Comparison of ENCODE assay signal across 8 mouse cellular contexts in genomic region chr11:72041290-72041767, GRCm38 (mm10). TPM values are rescaled to one million over a fixed set of nuclear protein-coding genes. Genes with fewer than 3 reads are reported as not detected.
DNase-seq lines count a peak whose midpoint lies in the region; ATAC-seq and TF ChIP-seq lines count a peak whose summit lies in the region.

No protein-coding gene starts in this region.

- H3K27ac ChIP-seq in liver, adult 2 months (replicated peaks; ENCODE audit: insufficient read depth, low read depth, low read length) = no peak overlapping the region
- H3K27ac ChIP-seq in embryonic facial prominence, embryonic 12.5 days = peak overlapping the region; percentile 81
- H3K27ac ChIP-seq in hindbrain, postnatal 0 days = no peak overlapping the region

- peak overlapping the region; percentile 87 for H3K4me2 ChIP-seq in embryonic facial prominence, embryonic 12.5 days (replicated peaks)
- H3K4me2 ChIP-seq in hindbrain, postnatal 0 days (ENCODE audit: low read depth, low read length) = peak overlapping the region; percentile 98
- peak overlapping the region; percentile 89 for H3K4me2 ChIP-seq in myocyte (ENCODE audit: low read depth)

- TF ChIP-seq CTCF in liver, adult 2 months (IDR thresholded peaks at IDR 0.05; ENCODE audit: low read depth, low read length) = no peak
- no peak for TF ChIP-seq CTCF in hindbrain, postnatal 0 days (IDR thresholded peaks at IDR 0.05; ENCODE audit: low read depth)

- H3K36me3 ChIP-seq in liver, adult 2 months (ENCODE audit: control insufficient read depth, insufficient read depth, low read length) = no peaks in the 10 kb centered on the region
- peaks cover 12% of the 10 kb centered on the region for H3K36me3 ChIP-seq in embryonic facial prominence, embryonic 12.5 days
- no peaks in the 10 kb centered on the region for H3K36me3 ChIP-seq in hindbrain, postnatal 0 days (ENCODE audit: insufficient read depth, low read length)
- peaks cover 8% of the 10 kb centered on the region for H3K36me3 ChIP-seq in myocyte (ENCODE audit: control insufficient read depth, insufficient read depth)

- H3K4me3 ChIP-seq in liver, adult 2 months (ENCODE audit: insufficient read depth, low read depth, low read length) = peak overlapping the region; percentile 18; the same call in 1 of the 2 replicates
- H3K4me3 ChIP-seq in embryonic facial prominence, embryonic 12.5 days = peak overlapping the region; percentile 65
- peak overlapping the region; percentile 70 for H3K4me3 ChIP-seq in hindbrain, postnatal 0 days (ENCODE audit: low read length)
- H3K4me3 ChIP-seq in myocyte = peak overlapping the region; percentile 91

- no peaks in the 10 kb centered on the region for H3K79me2 ChIP-seq in liver, adult 2 months (ENCODE audit: control insufficient read depth, insufficient read depth, low read length)
- peaks cover 26% of the 10 kb centered on the region for H3K79me2 ChIP-seq in myocyte (ENCODE audit: control insufficient read depth, insufficient read depth)

- TF ChIP-seq POLR2A in liver, adult 2 months (IDR thresholded peaks at IDR 0.05; ENCODE audit: extremely low read depth, insufficient read depth, low read length) = no peak
- no peak for TF ChIP-seq POLR2A in myocyte (IDR thresholded peaks at IDR 0.05; ENCODE audit: insufficient read length, low read depth)

- no peak overlapping the region for H3ac ChIP-seq in myocyte (ENCODE audit: control insufficient read depth, insufficient read length)

- no peak for DNase-seq in liver, adult 2 months (ENCODE audit: extremely low read depth, low read depth, low spot score)
- DNase-seq in liver = no peak
- no peak for DNase-seq in hindbrain, postnatal 0 days (ENCODE audit: low spot score)
- DNase-seq in frontal cortex, adult 2 months (ENCODE audit: extremely low spot score in 1 of 2, low spot score in 1 of 2) = no peak
- DNase-seq in layer of hippocampus, postnatal 10 days (ENCODE audit: low spot score in 2 of 2) = no peak

- H3K27me3 ChIP-seq in liver, adult 2 months (ENCODE audit: control insufficient read depth, insufficient read depth, low read length) = peaks cover 3% of the 10 kb centered on the region
- H3K27me3 ChIP-seq in embryonic facial prominence, embryonic 12.5 days = 0 out of 2 replicates have a peak, but pooled peaks cover 3% of the 10 kb centered on the region
- no peaks in the 10 kb centered on the region for H3K27me3 ChIP-seq in hindbrain, postnatal 0 days (ENCODE audit: insufficient read depth, low read length)
- no peaks in the 10 kb centered on the region for H3K27me3 ChIP-seq in myocyte (ENCODE audit: control insufficient read depth, insufficient read depth, insufficient read length)

- no peak overlapping the region for H3K9ac ChIP-seq in liver, adult 2 months (ENCODE audit: low read depth, low read length)
- H3K9ac ChIP-seq in embryonic facial prominence, embryonic 12.5 days = peak overlapping the region; percentile 65; the same call in 1 of the 2 replicates
- H3K9ac ChIP-seq in hindbrain, postnatal 0 days (replicated peaks; ENCODE audit: low read length) = no peak overlapping the region; the same call in 1 of the 2 replicates

- no peaks in the 10 kb centered on the region for H3K4me1 ChIP-seq in liver, adult 2 months (ENCODE audit: control insufficient read depth, insufficient read depth, low read length)
- H3K4me1 ChIP-seq in embryonic facial prominence, embryonic 12.5 days = peaks cover 29% of the 10 kb centered on the region
- H3K4me1 ChIP-seq in hindbrain, postnatal 0 days (ENCODE audit: insufficient read depth, low read length) = peaks cover 20% of the 10 kb centered on the region

- 37% methylated on average over 6 of the region's 6 CpGs for WGBS in liver, adult 2 months
- WGBS in embryonic facial prominence, embryonic 12.5 days = 14% methylated on average over 6 of the region's 6 CpGs
- WGBS in hindbrain, postnatal 0 days = 18% methylated on average over 6 of the region's 6 CpGs

- H3K9me3 ChIP-seq in embryonic facial prominence, embryonic 12.5 days = no peaks in the 10 kb centered on the region
- H3K9me3 ChIP-seq in hindbrain, postnatal 0 days (ENCODE audit: low read length) = no peaks in the 10 kb centered on the region

- no peak for ATAC-seq in embryonic facial prominence, embryonic 12.5 days (ENCODE audit: insufficient number of reproducible peaks, insufficient read depth, low FRiP score, low TSS enrichment)
- no peak for ATAC-seq in hindbrain, postnatal 0 days
- no peak for ATAC-seq in inflammation-experienced regulatory T-cells, adult 6 months

TF ChIP-seq in myocyte, 11 proteins besides CTCF, POLR2A, EP300 and RAD21:
- TF ChIP-seq MAX (IDR thresholded peaks at IDR 0.05; ENCODE audit: low read depth) = no peak
- no peak for TF ChIP-seq USF1 (IDR thresholded peaks at IDR 0.05; ENCODE audit: low read depth)

RNA-seq across cellular contexts. Expression of gene Pimreg, which starts 0.5 kb away (rescaled TPM):
- 0.34 TPM in 1 of 2 replicates, not detected in the other for total RNA-seq in liver, adult 2 months (2014; rRNA removed)
- polyA plus RNA-seq in liver, adult 2 months (2012; rRNA removed) = 0.07 and 0.09 TPM in 2 replicates
- polyA plus RNA-seq in embryonic facial prominence, embryonic 12.5 days (2016; fragmentation: Nextera tagmentation; extraction: Ambion mirVana) = 143 and 144 TPM in 2 replicates
- total RNA-seq in hindbrain, postnatal 0 days (2014; rRNA removed) = 18.7 and 22.8 TPM in 2 replicates
- polyA plus RNA-seq in hindbrain, postnatal 0 days (2015; fragmentation: Nextera tagmentation; extraction: Ambion mirVana) = 23.9 and 27.8 TPM in 2 replicates
- polyA plus RNA-seq in myocyte (2012; fragmentation: generic; extraction: Trizol) = 77.9 TPM
- 0.60 and 0.78 TPM in 2 replicates for polyA plus RNA-seq in frontal cortex, adult 2 months (2012; rRNA removed)
- 10 to 100 TPM in 1 of 3 experiments, 1 to 10 TPM in 2; 2.4 to 38.2 (median 2.6) TPM for polyA plus RNA-seq in inflammation-experienced regulatory T-cells, adult 6 months (2017; shearing (Covaris generic))
- total RNA-seq in layer of hippocampus, postnatal 10 days (2021) = 1 to 10 TPM; 3.6 to 3.7 TPM

RNA-seq across cellular contexts. Expression of gene Aipl1, which starts 4.0 kb away (rescaled TPM):
- not detected in 2 replicates for total RNA-seq in liver, adult 2 months (2014; rRNA removed)
- not detected in 2 replicates for polyA plus RNA-seq in liver, adult 2 months (2012; rRNA removed)
- 0.36 and 0.61 TPM in 2 replicates for polyA plus RNA-seq in embryonic facial prominence, embryonic 12.5 days (2016; fragmentation: Nextera tagmentation; extraction: Ambion mirVana)
- 0.07 TPM in 1 of 2 replicates, not detected in the other for total RNA-seq in hindbrain, postnatal 0 days (2014; rRNA removed)
- polyA plus RNA-seq in hindbrain, postnatal 0 days (2015; fragmentation: Nextera tagmentation; extraction: Ambion mirVana) = 0.34 and 0.42 TPM in 2 replicates
- polyA plus RNA-seq in myocyte (2012; fragmentation: generic; extraction: Trizol) = 0.38 TPM
- polyA plus RNA-seq in frontal cortex, adult 2 months (2012; rRNA removed) = 0.36 and 0.38 TPM in 2 replicates
- polyA plus RNA-seq in inflammation-experienced regulatory T-cells, adult 6 months (2017; shearing (Covaris generic)) = under 1 TPM in 1 of 3 experiments, not detected in 2; 0.15 TPM
- not detected for total RNA-seq in layer of hippocampus, postnatal 10 days (2021)

Comparison
In these comparisons a context has a peak if more than half of its experiments do, and no peak if none do; other contexts are left out.
1. H3K4me3 ChIP-seq: peak in every context shown above with its lines; median percentile 91 in myocyte; 70 in hindbrain, postnatal 0 days; 65 in embryonic facial prominence, embryonic 12.5 days; 18 in liver, adult 2 months.